Mouse (Mus musculus) testis, postnatal 10 days (tissue): Measurements from ENCODE around the gene Dapk2.

Experiments used
- DNase-seq: peaks from one replicate; pipeline ENCODE4 v3.0.0; 2021; ENCODE audit warnings: low spot score

Dapk2 gene

DNA sequence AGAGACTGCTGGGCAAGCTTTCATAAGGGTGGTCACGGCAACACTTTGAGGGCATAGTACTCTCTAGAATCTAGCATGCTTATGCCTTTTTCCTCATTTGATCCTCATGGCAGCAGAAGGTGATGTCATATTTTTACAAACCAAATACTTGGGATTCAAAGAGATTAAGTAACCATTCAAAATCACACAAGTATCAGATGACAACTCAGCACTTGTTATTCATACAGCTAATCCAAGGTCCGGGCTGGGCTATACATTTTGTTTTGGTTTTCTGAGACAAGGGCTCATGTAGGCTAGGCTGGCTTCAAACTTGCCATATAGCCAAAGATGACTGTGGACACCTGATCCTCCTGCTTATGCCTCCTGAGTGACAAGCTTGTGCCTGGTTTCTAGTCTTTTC, 78.6 kb downstream of the Dapk2 start:
- DNase-seq, result no peak

DNA sequence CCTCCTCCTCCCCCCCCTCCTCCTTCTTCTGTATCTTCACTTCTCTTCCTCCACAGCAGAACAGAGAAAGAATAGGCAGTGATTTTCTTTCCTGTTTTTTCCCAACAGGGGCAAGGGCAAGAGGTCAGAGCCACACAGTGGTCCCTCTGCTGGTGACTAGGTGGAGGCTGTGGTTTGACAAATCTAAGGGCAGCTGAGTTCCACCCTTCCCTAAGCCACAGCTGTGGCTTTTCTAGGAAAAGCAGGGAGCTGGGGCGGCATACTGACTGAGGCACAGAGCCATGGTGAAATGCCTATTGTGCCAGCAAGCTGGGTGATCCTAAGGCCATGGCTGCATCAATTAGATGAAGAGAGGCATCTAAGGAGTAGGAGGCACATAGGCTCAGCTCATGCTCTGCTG, 79.7 kb downstream of the Dapk2 start:
- DNase-seq, result no peak

DNA sequence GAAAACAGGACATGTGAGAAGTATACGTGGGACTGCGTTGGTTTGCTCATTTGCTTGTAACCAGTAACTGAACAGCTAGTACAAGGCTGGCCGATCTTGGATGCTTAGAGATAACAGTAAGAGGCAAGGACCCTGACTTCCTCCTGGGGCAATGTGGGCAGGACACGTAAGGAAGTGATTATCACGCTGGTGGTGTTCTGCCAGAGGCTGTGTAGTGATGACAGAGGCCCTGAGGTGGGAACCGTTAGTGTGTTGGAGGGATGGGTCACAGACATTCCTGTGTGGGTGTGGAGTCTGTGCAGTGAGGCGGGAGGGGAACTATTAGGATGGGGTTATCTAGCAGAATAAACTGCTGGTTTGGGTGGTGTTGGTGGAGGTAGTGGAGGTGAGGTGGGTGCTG, 81.2 kb downstream of the Dapk2 start:
- DNase-seq, result no peak

DNA sequence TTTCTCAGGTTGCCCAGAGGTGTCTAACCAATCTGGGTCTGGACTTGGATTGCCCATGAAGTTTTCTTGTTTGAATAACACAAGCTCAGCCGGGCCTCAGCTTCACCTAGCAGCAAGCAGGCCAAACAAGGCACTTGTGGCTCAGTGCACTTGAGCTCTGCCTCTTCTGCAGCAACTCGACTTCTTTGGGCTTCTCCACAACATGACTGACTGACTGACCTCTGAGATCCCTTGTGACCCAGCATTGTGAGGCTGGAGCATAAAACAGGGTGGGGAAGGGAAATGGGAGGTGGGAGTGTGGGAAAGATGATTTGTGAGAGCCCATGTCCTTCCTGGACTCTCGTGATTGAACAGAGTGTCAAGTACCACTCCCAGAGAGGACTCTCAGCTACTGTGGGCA, 81.7 kb downstream of the Dapk2 start:
- no peak for DNase-seq

DNA sequence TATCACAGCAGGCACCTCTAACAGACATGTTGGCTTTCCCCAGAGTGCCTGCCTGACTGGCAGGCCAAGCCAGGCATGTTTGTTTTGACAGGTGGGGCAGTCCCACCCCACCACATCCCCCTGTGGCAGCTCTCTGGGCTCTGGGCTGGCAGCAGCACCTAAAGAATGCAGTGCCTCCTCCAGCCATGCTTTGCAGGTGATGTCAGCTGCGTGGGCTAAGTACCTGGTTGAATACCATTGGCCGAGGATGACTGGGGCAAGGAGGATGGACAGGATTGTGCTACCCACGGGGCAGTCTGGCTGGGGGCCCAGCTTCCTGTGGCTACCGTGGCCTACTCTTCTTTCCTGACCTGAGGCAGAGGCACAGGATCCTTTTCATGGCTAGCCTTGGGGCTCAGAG, 82.5 kb downstream of the Dapk2 start:
- no peak for DNase-seq

DNA sequence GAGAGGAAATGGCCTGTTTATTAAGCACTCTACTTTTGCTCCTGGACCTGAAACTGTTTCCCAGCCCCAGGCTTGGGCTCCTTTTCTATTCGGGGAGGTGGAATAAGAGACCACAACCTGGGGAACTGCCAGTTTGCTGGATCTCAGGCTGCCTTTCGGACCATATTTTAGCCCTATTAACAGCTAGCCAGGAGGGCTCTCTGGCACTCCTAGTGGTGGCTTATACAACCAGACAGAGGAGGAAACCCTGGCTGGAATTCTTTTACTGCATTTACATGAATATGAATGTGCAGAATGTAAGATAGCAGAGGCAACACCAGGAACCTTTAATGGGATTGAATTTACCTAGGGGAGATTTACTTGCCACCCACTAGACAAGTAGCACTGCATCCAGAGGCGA, 83.0 kb downstream of the Dapk2 start:
- DNase-seq, result no peak

DNA sequence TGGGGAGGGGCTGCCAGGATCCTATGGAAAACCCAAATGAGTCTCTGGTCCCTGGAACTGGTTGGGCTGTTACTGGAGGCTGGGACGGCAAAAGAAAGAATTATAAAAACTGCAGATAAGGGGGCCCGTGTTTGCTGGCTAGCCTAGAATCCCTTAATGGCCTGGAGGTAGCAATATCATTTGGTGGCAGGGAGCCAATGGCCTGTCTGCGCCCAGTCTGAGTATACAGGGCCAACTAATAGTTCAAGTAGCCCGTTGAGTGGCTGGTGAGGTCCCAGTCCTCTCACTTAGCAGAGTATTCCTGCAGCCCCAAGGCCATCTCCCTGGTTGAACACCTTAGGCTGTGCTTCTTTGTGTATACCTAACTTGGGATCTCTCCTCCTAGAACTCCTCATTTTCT, 83.7 kb downstream of the Dapk2 start:
- DNase-seq, result no peak

DNA sequence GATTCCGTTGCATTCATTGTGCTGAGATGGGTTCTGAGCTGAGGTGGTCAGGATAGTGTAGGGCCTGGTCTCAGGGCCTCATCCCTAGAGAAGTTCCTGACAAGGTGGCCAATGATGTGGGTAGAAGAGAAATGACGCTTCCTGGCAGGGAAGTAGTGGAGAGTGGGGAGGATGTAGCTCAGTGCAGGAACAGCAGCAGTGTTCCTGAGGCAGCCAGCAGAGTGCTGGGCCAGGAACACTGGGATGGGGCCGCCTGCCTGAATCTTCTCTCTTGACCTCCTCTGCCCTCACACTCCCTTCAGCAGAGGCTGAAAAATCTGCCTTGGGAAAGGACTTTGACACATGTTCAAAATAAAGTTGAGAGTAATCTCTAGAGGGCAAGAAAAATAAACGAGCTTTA, 85.2 kb downstream of the Dapk2 start:
- no peak for DNase-seq

DNA sequence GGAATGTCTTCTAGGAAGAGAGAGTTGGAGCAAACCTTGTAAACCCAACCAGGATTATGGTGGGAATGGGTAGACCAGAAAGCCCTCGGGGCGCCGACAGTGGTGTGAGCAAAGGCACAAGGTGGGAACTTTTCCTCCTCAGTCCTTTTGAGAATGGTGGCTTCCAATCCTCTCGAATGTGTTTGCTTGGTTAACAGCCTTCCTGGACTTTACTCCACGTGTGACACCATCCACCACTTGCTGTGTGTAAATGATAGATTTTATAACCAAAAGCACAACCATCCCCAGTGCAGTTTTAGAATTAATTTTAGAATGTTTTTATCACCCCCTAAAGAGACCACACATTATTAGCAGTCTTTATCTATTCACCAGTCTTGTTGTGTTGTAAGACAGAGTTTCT, 86.1 kb downstream of the Dapk2 start:
- no peak for DNase-seq

DNA sequence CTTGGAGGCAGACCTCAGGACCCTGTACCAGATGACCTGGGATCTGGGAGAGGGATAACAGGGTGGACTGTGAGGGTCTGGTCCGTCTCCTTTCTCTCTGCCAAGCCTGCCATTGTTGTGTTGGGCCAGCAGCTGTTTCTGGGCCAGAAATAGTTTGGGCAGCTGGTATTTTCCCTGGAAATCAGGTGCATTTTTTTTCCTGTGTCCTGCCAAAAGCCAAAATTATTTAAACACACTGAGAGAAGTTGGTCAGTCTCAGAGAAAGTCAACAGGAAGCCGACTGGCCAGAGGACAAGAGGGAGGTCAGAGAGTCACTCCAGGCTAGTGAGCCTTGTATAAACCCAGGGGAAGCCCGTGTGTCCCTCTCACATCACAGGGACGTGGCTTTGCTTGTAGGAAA, 87.7 kb downstream of the Dapk2 start:
- DNase-seq, result no peak

DNA sequence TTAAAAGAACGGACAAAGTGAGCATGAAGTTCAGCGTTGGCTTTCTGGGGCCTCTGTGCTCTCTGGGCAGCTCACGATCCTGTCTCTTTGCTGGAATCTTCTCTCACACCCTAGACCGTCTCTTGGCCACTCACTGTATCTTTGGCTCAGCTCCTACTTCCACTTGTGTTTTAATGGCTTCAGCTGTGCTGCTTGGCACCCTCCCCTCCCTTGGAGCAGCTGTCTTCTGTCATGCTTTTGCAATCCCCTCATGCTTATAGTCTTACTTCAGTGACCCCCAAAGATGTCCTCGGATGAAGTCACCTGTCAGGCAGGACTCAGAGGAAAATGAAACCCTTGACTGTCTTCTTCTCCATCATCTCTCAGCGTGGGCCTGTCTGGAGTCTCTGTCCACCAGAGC, 91.3 kb downstream of the Dapk2 start:
- no peak for DNase-seq

DNA sequence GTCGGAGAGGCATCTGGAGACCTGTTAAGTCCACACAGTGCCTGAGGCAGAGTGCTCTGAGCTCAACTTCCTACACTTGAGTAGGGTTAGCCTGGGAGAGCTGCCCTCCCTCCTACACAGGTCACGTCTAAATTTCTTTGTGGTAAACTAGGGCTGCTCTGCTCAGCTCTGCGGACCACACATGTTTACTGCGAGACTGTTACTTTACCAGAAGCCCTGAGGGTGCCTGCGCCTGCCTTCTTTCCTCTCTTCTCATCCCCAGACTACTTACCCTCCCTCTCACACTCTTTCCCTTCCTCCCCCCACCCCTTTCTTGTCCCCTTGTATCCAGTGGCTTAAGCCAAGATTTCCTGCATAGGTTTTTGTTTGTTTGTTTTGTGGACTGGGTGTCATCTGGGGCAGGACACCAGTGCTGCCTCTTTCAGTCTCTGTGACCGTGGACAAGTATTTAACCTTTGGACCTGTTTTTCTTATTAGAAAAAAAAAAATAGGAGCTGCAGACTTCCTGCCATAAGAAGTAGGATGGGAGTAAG, 93.2 kb downstream of the Dapk2 start:
- DNase-seq, result no peak

DNA sequence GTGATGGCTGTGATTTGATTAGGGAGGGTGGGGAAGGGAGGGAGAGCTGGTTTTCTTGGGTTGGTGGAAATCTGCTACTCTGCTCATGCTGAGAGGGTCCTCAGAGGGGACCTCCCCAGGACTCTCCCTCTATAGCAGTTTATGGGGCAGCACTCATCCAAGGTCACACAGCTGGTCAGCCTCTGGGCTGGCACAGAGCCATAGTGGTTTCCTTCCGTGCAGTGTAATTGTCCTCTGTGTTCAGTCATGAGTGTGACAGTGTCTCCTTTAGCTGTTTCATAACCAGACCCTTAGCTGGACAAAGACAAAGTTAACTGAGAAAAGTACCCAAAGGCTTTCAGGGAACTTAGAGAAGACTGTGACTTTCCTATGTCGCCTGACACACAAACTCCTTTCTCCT, 103.7 kb downstream of the Dapk2 start:
- DNase-seq, result no peak

DNA sequence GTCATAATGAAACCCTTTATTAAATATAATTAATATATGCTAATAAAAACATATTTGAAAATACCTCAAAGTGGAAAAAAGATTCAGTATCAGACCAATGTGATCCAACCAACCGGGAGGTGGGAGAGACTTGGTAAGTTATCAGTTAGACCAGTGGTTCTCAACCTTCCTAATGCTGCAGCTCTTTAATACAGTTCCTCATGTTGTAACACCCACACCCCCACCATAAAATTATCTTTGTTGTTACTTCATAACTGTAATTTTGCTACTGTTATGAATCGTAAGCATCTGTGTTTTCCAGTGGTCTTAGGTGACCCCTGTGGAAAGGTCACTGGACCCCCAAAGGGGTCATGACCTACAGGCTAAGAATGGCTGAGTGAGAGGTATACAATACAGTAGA, 105.7 kb downstream of the Dapk2 start:
- no peak for DNase-seq

DNA sequence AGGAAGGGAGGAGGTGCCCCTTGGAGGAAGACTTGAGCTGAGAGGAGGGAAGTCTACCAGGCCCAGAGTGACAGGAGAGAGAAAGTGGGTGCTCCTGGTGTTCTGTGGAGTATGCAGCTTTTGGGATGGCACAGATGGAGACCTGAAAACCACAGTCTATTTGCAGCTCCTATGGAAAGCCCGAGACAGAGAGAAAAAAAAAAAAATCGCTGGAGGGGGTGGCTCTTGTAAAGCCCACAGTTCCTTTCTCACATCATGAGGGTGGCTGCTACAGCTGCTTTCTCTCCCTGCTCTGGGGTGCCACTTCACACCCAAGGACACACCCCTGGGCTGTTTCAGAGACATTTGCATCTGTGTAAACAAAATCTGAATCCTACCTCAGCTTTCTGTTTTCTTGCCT, 107.6 kb downstream of the Dapk2 start:
- no peak for DNase-seq

DNA sequence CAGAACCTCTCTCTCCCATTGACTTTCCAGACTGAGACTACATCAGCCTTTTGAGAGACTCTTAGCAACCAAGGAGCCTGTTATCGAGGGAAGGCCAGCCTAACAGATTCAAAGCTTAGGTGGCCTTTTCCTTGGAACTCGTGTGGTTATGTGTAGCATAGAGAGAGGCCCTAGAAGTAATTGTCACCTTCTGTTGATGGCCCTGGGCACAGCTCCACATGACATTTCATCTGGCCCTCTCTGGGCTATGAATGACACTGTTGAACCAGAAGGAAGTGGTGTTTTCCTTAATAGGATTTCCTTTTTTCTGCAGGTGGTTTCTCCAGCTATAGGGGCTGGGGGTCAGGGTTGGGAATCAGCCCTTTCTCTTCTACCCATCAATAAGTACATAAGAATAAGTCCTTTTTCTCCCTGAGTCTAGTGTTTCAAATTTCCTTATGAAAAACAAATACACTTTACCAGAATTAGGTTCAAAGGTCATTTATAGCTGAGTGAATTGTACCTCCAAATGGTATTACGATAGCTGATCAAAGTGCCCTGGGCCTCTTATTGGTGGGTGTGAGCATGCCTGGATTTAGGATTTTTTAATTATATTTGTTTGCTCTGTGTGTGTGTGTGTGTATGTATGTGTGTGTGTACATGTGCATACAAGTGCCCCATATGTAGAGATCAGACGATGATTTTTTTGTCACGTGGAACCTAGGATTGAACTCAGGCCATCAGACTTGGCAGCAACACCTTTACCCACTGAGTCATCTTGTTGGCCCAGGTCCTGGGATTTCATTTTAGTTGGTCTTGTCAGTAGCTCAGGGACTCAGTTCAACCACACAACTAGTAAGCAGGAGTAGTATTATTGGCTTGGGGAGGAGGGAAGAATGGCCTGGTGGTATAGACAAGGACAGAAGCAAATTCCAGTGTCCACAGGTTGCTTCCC, 108.5 kb downstream of the Dapk2 start:
- DNase-seq, result no peak

DNA sequence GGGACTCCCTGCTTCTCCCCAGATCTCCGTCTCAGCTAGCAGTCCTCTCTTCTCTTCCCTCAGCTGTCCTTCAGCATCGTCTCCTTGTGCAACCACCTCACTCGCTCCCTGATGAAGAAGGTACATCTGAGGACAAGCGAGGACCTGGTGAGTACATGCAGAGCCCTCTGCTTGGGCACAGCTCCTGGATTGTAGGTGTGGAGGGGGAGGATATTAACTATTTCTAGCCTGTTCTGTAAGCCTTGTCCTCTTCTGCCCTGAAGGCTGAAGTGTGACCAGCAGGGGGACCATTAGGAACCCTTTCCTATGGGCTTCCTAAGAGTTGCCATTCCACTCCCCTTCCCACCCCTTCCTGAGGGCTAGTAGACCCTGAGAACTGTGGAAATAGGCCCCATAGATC, 110.8 kb downstream of the Dapk2 start:
- no peak for DNase-seq

DNA sequence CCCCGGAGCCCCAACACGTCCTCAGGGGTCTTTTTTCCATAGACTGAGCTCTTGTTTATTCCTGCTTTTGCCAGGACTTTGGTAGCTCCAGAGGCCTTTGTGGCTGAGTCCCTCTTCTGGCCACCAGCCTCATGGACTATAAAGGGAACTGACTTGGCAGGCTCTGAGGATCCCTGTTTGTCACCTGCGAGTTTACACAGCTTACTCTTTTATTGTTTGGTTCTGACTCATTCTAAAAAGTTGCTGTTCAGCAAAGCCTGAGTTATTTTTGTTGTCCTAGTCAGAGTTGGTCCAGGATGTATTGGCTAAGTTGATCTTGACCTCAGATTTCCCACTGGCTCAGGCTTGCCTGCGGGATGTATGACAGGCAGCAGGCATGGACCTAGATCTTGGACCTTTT, 112.0 kb downstream of the Dapk2 start:
- no peak for DNase-seq

DNA sequence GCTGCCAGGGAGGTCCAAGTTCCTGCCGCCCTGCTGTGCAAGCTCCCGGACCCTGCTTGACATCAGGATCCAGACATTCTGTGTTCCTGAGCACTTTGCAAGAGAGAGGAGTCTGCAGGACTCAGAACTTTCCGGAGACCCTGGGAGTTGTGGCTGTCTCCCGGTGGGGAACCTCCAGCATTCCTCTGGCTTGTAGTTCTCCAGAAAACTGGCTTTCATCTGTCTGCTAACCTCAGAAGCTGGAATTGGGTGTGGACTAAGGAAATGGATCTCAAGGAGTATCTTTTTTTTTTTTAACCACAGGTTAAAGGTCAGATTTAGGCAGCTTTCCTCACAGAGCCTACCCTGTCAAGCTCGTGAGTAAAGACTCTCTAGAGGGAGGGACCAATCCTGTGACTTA, 113.7 kb downstream of the Dapk2 start:
- no peak for DNase-seq

DNA sequence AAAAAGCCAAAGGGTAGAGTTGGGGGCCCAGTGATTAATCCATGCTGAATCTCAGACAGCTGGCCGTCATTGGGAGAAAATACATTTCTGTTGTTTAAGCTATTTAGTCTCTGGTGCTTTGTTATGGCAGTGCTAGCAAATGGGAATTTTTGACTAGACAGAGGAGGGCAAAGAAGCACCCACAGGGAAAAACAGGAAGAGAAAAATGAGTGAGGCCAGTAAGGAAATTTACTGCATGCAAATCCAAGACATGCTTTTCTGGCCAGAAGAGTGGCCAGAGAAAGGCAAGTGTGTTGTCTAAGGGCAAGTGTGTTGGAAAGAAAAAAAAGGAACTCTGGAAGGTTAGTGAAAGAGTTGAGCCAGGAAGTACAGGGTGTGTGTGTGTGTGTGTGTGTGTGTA, 115.6 kb downstream of the Dapk2 start:
- DNase-seq, result no peak

DNA sequence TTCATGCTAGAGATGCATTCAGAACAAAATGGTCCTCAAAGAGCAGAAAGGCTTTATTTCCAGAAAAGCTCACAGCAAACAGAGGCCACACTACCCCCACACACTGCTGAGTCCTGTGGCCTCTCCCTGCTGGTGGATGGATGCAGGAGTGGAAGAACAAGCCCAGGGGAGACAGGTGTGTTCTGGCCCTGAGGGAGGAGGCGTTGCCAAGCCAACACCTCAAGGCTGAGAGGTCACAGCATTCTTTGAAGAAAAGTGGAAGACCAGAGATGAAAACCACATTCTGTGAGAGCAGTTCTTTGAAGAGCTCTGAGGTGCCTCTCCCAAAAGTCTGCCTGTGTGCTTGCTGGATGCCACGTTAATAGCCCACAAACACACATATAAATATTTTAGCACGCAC, 116.6 kb downstream of the Dapk2 start:
- no peak for DNase-seq

DNA sequence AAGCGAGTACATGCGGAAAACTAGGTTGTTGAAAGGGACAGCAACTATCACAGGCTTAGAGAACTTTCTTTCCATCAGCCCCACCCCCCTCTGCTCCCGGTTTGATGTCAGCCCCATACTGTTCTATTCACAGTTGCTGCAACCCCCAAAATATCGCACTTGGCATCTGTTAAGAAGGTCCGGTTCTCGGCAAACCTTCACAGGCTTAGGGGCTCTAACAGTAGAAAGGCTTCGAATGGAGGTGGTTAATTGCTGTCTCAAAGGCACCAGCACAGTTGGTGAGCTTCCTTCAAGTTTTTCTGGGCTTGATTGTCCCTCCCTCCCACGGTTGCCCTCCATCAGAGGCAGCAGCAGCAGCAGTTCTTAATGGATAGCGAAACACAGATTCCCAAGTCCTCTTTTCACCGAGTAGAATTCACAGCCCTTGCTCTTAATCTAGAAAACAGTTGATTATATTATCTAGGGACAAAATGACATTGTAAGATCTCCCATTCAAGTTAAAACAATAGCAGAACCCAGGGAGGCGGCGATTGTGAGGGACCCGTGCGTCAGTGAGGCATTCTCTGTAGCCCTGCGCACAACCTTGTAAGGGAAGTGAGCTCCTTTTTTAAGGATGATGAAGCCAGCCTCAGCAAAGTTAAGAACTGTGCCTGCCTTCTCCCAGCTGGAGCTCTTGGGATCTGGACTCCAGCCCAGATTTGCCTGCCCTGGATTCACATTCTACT, 117.4 kb downstream of the Dapk2 start:
- peak; percentile 63 for DNase-seq

DNA sequence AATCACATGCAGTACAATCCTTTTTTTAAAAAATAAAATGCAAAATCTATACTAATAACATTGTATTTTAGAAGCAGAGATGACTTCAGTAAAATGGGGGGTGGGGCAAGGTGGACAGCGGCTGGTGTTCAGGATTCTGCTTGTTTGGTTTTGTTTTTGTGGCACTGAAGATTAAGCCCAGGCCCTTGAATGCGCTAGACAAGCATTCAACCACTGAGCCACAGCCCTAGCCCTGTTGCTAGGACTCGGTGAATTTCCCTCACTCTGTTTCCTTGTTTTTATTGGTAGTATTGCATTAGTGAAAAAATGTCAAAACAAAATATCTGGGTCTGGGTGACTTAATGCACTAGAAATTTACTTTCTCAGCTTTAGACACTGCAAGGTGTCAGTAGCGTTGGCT, 118.0 kb downstream of the Dapk2 start:
- DNase-seq, result no peak
